Mouse (Mus musculus) heart, embryonic 16.5 days (tissue): ENCODE results near the gene Adh6b. TPM values are rescaled to one million over a fixed set of nuclear protein-coding genes. Genes with fewer than 3 reads are reported as not detected.

ENCODE experiments used
- ATAC-seq: fragments of 200-750 bp; cut with Nextera tagmentation; replicated peaks from 2 replicates; pipeline ENCODE4 v1.8.0; 2017; ENCODE audit warnings: moderate number of reproducible peaks; ENCODE audit not compliant: insufficient read depth, low FRiP score; ENCODE audit errors: extremely low read depth
- H3K27ac ChIP-seq: fragments of 300-500 bp; sonication (generic); 2 replicates; pipeline ENCODE4 v1.5.1; 2014; ENCODE audit warnings: mild to moderate bottlenecking, low read length, control low read depth, moderate library complexity
- H3K27me3 ChIP-seq: fragments of 300-500 bp; sonication (generic); 2 replicates; pipeline ENCODE4 v1.6.1; 2014; ENCODE audit warnings: low read length, mixed read lengths; ENCODE audit not compliant: control insufficient read depth, insufficient read depth
- H3K36me3 ChIP-seq: fragments of 300-500 bp; sonication (generic); 2 replicates; pipeline ENCODE4 v1.6.1; 2014; ENCODE audit not compliant: control insufficient read depth, insufficient read depth
- H3K4me1 ChIP-seq: fragments of 300-500 bp; sonication (generic); 2 replicates; pipeline ENCODE4 v1.6.1; 2014; ENCODE audit warnings: low read length, mixed read lengths; ENCODE audit not compliant: control insufficient read depth, insufficient read depth
- H3K4me2 ChIP-seq: fragments of 300-500 bp; sonication (generic); 2 replicates; pipeline ENCODE4 v1.6.1; 2014; ENCODE audit warnings: low read depth, mild to moderate bottlenecking, control low read depth, low read length
- H3K4me3 ChIP-seq: fragments of 300-500 bp; sonication (generic); 2 replicates; pipeline ENCODE4 v1.5.1; 2014; ENCODE audit warnings: mild to moderate bottlenecking, control low read depth, low read length
- H3K9ac ChIP-seq: fragments of 300-500 bp; sonication (generic); 2 replicates; pipeline ENCODE4 v1.6.1; 2014; ENCODE audit warnings: low read length, control low read depth
- H3K9me3 ChIP-seq: fragments of 300-500 bp; sonication (generic); replicated peaks from 2 replicates; pipeline ENCODE4 v1.6.1; 2016; ENCODE audit warnings: low read length; ENCODE audit not compliant: control insufficient read depth
- WGBS: fragments of 180-500 bp; shearing (Covaris S2); extraction: QIAGEN DNeasy Blood & Tissue Kit; methylation state at CpG from one replicate; pipeline ENCODE4 v1.1.7; 2014; 5-methylcytosine and 5-hydroxymethylcytosine counted together
- polyA plus RNA-seq: library from polyadenylated mRNA; unstranded; fragments of >200 nt; fragmentation: Nextera tagmentation; extraction: Ambion mirVana; gene quantifications from 2 replicates; pipeline ENCODE4 v1.2.1, GENCODE M21; 2015

The Adh6b gene
- polyA plus RNA-seq = 1.7 and 3.6 TPM in 2 replicates

DNA sequence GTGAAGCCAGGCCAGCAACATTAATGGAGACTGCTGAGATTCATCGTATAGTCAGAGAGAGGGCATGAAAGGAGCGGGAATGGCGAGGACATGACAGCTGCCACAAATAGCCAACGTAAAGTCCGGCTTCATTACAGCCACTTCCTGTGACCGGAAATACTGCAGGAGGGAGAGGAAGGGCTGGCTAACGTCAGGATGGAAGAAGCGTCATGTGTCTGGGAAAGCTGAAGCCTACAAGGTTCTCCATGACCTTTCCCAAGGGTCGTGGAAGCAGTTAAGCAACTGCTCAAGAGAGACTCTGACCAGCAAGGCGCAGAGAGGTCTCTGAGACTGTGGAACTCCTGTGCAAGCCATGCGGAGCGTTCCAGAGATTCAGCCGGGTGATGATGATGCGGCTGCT is at the start of gene Adh6b:
Gene Adh6b, plus strand, starts transcription at position 305 of the 400 bp plus-strand sequence.
- H3K4me3 ChIP-seq = no peak within 1 kb of the TSS
- no peak within 1 kb of the TSS for H3K9ac ChIP-seq
- H3K27ac ChIP-seq = no peak within 1 kb of the TSS
- H3K36me3 ChIP-seq = no peaks in the 10 kb centered on the region
- no peak within 1 kb of the TSS for H3K4me2 ChIP-seq
- WGBS = 55% methylated on average over 14 of the region's 14 CpGs
- no peaks in the 10 kb centered on the region for H3K9me3 ChIP-seq
- no peak for ATAC-seq
- no peaks in the 10 kb centered on the region for H3K4me1 ChIP-seq
- no peaks in the 10 kb centered on the region for H3K27me3 ChIP-seq

GRCm38 (mm10) chr3:138293298-138293895 is 48.2 kb upstream of the Adh6b start:
- H3K36me3 ChIP-seq = no peaks in the 10 kb centered on the region
- H3K9me3 ChIP-seq = peaks cover 11% of the 10 kb centered on the region
- H3K4me3 ChIP-seq = no peak overlapping the region
- H3K27me3 ChIP-seq = no peaks in the 10 kb centered on the region
- 82% methylated on average over 7 of the region's 7 CpGs for WGBS
- no peak overlapping the region for H3K4me2 ChIP-seq
- H3K27ac ChIP-seq = no peak overlapping the region
- no peak overlapping the region for H3K9ac ChIP-seq
- ATAC-seq = no peak
- H3K4me1 ChIP-seq = no peaks in the 10 kb centered on the region

DNA sequence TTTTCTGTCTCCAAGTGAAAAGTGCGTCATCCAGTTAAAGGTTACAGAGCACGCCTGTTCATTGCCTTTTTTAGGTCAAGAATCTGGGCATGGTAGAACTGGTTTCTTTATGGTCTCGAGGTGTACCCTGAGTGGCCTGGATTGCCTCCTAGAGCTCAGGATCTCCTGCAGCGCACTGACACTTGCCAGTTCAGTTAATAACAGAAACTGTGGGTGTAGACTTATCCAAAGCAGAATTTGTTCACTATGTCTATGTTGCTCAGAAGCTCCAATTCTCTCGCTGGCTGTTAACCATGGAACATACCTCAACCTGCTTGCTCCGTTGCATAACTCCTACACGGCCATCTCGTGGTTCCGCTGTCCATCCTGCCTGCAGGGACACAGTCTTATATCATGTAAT is 41.4 kb upstream of the Adh6b start:
- 88% methylated on average over 9 of the region's 9 CpGs for WGBS
- ATAC-seq = no peak
- H3K27ac ChIP-seq = no peak overlapping the region
- H3K4me1 ChIP-seq = peaks cover 11% of the 10 kb centered on the region
- H3K9me3 ChIP-seq = peaks cover 11% of the 10 kb centered on the region
- H3K36me3 ChIP-seq = no peaks in the 10 kb centered on the region
- no peaks in the 10 kb centered on the region for H3K27me3 ChIP-seq
- H3K9ac ChIP-seq = no peak overlapping the region
- no peak overlapping the region for H3K4me2 ChIP-seq
- H3K4me3 ChIP-seq = no peak overlapping the region

DNA sequence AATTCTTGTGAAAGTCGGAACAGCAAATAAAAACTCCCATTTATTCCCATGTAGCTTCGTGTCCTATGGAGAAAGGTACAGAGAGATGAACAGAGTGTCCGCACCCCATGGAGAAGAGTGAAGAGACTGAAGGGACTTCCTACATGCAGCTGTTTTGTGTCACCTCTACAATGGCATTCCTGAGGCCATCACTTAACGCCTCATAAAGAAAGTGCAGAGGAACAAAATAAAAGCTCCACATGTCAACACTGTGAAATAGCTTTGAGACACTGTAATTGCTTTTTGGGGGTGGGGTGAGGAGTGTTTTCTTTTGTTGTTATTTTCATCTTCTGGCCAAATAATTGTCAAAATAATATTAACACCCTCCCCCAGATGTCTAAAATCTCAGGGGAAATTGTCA is 38.9 kb upstream of the Adh6b start:
- Histone ChIP-seq H3K4me1 (peaks cover 16% of the 10 kb centered on the region), H3K27me3 (no peaks in the 10 kb centered on the region), H3K27ac (no peak overlapping the region), H3K4me2 (no peak overlapping the region), H3K9me3 (peaks cover 8% of the 10 kb centered on the region), H3K4me3 (no peak overlapping the region), H3K9ac (no peak overlapping the region), H3K36me3 (no peaks in the 10 kb centered on the region)
- WGBS = 52% methylated on average over 4 of the region's 4 CpGs
- no peak for ATAC-seq

DNA sequence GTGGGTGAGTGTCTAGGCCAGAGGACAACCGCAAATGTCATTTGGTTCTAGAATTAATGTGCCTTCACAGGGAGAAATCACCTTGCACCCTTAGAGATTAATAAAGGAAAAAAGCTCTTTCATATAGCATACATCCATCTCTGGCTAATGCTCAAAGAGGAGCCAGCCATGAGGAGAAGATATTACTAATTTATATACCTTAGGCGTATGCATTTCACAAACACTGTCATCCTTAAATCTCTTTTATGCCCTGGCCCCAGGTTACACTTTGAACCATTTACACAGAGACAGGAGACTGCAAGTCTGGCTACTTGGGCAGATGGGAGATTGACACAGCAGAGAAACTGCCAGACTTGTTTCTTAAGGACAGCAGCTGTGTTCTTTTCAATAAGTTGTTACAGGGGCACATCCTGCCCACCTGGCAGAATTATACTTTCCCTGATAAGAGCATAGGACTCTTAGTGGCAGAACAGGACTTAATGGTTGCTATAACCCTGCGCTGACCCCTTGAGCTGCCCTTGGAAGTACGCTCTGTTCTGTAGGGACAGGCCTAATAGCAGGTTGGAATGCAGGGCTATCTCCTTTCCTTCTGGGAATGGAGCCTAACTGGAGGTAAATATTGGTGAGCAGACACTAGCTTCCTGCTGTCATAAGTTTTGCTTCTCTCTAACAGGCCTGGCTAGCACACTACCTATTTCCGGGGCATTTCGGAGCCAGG is 37.6 kb upstream of the Adh6b start:
- Histone ChIP-seq H3K9ac (no peak overlapping the region), H3K4me1 (peaks cover 16% of the 10 kb centered on the region), H3K27me3 (no peaks in the 10 kb centered on the region), H3K4me3 (no peak overlapping the region), H3K36me3 (no peaks in the 10 kb centered on the region), H3K27ac (no peak overlapping the region), H3K9me3 (no peaks in the 10 kb centered on the region), H3K4me2 (no peak overlapping the region)
- peak; percentile 58; the same call in 1 of the 2 replicates for ATAC-seq
- WGBS = 59% methylated on average over 6 of the region's 6 CpGs

- peaks cover 16% of the 10 kb centered on the region for H3K4me1 ChIP-seq
- H3K9me3 ChIP-seq = no peaks in the 10 kb centered on the region
- WGBS = 37% methylated on average over 4 of the region's 4 CpGs
- no peaks in the 10 kb centered on the region for H3K36me3 ChIP-seq
- no peak overlapping the region for H3K27ac ChIP-seq
- ATAC-seq = no peak
- no peak overlapping the region for H3K4me3 ChIP-seq
- no peaks in the 10 kb centered on the region for H3K27me3 ChIP-seq
- no peak overlapping the region for H3K9ac ChIP-seq
- H3K4me2 ChIP-seq = no peak overlapping the region
Measured at GRCm38 (mm10) chr3:138304489-138304871, 37.1 kb upstream of the Adh6b start.

DNA sequence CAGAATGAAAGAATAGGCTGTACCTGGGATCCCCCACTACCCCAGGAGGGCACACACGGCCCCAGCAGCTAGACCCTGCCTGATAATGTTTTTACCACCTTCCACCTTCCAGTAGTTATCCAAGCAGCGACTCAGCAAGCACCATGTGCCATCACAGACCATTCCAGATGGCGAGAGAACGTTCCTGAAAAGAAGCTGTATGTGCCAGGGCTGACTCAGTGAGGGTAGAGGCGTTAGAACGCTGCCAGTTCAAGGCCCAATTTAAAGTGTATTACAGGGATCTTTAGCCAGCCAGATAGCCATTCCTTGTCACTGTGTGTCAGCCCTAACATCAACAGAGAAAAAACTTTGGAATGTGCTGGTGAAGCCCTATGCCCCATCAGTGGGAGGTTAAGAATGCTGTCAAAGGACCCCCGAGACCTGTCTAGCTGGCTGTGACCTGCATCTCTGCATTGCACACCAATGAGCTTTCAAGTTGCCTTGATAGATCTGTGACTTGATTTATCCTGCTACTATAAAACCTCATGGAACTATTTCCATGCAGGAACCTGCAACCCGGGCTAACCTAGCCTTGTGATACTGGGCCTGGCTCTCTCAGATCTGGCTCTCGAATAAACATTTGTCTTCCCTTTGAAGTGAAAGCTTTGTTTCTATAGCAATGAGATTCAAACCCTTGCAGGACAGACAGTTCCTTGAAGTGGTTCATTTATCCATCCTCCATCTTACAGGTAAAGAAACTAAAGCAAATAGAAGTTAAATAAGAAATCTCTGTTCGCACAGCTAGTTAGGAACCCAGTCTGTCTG is 35.9 kb upstream of the Adh6b start:
- H3K4me3 ChIP-seq = no peak overlapping the region
- H3K36me3 ChIP-seq = no peaks in the 10 kb centered on the region
- no peak overlapping the region for H3K4me2 ChIP-seq
- H3K4me1 ChIP-seq = peaks cover 16% of the 10 kb centered on the region
- H3K27ac ChIP-seq = no peak overlapping the region
- H3K9ac ChIP-seq = no peak overlapping the region
- ATAC-seq = no peak
- WGBS = 67% methylated on average over 10 of the region's 10 CpGs
- H3K9me3 ChIP-seq = no peaks in the 10 kb centered on the region
- no peaks in the 10 kb centered on the region for H3K27me3 ChIP-seq

- no peak for ATAC-seq
- 32% methylated on average over 8 of the region's 8 CpGs for WGBS
- Histone ChIP-seq H3K27me3 (no peaks in the 10 kb centered on the region), H3K4me1 (peaks cover 16% of the 10 kb centered on the region), H3K9me3 (no peaks in the 10 kb centered on the region), H3K9ac (no peak overlapping the region), H3K27ac (no peak overlapping the region), H3K36me3 (no peaks in the 10 kb centered on the region), H3K4me3 (no peak overlapping the region), H3K4me2 (no peak overlapping the region)
Measured at GRCm38 (mm10) chr3:138306290-138306683, 35.3 kb upstream of the Adh6b start.

GRCm38 (mm10) chr3:138309910-138310309 is 31.7 kb upstream of the Adh6b start:
- no peak overlapping the region for H3K4me2 ChIP-seq
- peaks cover 5% of the 10 kb centered on the region; the same call in 1 of the 2 replicates for H3K4me1 ChIP-seq
- H3K9me3 ChIP-seq = no peaks in the 10 kb centered on the region
- no peak for ATAC-seq
- H3K9ac ChIP-seq = no peak overlapping the region
- H3K27me3 ChIP-seq = no peaks in the 10 kb centered on the region
- no peak overlapping the region for H3K27ac ChIP-seq
- no peaks in the 10 kb centered on the region for H3K36me3 ChIP-seq
- 81% methylated on average over 8 of the region's 8 CpGs for WGBS
- no peak overlapping the region for H3K4me3 ChIP-seq
